Mouse (Mus musculus) forebrain, embryonic 14.5 days (tissue): ENCODE data around the gene Lactbl1. TPM values are rescaled to one million over a fixed set of nuclear protein-coding genes. Genes with fewer than 3 reads are reported as not detected.

Source experiments
- ATAC-seq: fragments of 200-750 bp; cut with Nextera tagmentation; 2 replicates; pipeline ENCODE4 v1.8.0; 2017; ENCODE audit warnings: mild to moderate bottlenecking, moderate library complexity
- DNase-seq: peaks from one replicate; pipeline ENCODE4 v3.0.0-alpha.2; 2015; ENCODE audit warnings: low spot score
- H3K27ac ChIP-seq: fragments of 300-500 bp; sonication (generic); 2 replicates; pipeline ENCODE4 v1.5.1; 2014; ENCODE audit warnings: low read depth, mild to moderate bottlenecking, control low read depth, low read length, moderate library complexity
- H3K27me3 ChIP-seq: fragments of 300-500 bp; sonication (generic); replicated peaks from 2 replicates; pipeline ENCODE4 v1.6.1; 2014; ENCODE audit warnings: low read length, control low read depth, mixed read lengths; ENCODE audit not compliant: control insufficient read depth, insufficient read depth
- H3K36me3 ChIP-seq: fragments of 300-500 bp; sonication (generic); 2 replicates; pipeline ENCODE4 v1.6.1; 2014; ENCODE audit warnings: low read length, control low read depth; ENCODE audit not compliant: control insufficient read depth, insufficient read depth
- H3K4me1 ChIP-seq: fragments of 300-500 bp; sonication (generic); 2 replicates; pipeline ENCODE4 v1.6.1; 2014; ENCODE audit warnings: antibody characterized with exemption, low read length, control low read depth; ENCODE audit not compliant: control insufficient read depth, insufficient read depth
- H3K4me2 ChIP-seq: fragments of 300-500 bp; sonication (generic); 2 replicates; pipeline ENCODE4 v1.6.1; 2014; ENCODE audit warnings: mild to moderate bottlenecking, control low read depth, low read length
- H3K4me3 ChIP-seq: fragments of 300-500 bp; sonication (generic); 2 replicates; pipeline ENCODE4 v1.5.1; 2014; ENCODE audit warnings: low read depth, low read length, control low read depth
- H3K9ac ChIP-seq: fragments of 300-500 bp; sonication (generic); 2 replicates; pipeline ENCODE4 v1.6.1; 2014; ENCODE audit warnings: mild to moderate bottlenecking, low read length, control low read depth, moderate library complexity
- H3K9me3 ChIP-seq: fragments of 300-500 bp; sonication (generic); replicated peaks from 2 replicates; pipeline ENCODE4 v1.6.1; 2016; ENCODE audit warnings: low read length, control low read depth, mixed read lengths; ENCODE audit not compliant: control insufficient read depth
- WGBS: fragments of 180-500 bp; shearing (Covaris S2); extraction: QIAGEN DNeasy Blood & Tissue Kit; methylation state at CpG from one replicate; pipeline ENCODE4 v1.1.7; 2014; 5-methylcytosine and 5-hydroxymethylcytosine counted together
- polyA plus RNA-seq: library from polyadenylated mRNA; unstranded; fragments of >200 nt; fragmentation: Nextera tagmentation; extraction: Ambion mirVana; gene quantifications from 2 replicates; pipeline ENCODE4 v1.2.1, GENCODE M21; 2014

Lactbl1 gene
- polyA plus RNA-seq, 1 experiment from 2014 or later, result not detected

GRCm38 (mm10) chr4:136600536-136600935, 21.9 kb upstream of the Lactbl1 start:
- H3K4me3 ChIP-seq, result peak overlapping the region; percentile 99
- peak overlapping the region; percentile 71 for H3K4me2 ChIP-seq
- no peaks in the 10 kb centered on the region for H3K36me3 ChIP-seq
- DNase-seq (no peak), ATAC-seq (no peak)
- peaks cover 8% of the 10 kb centered on the region for H3K4me1 ChIP-seq
- no peaks in the 10 kb centered on the region for H3K9me3 ChIP-seq
- H3K9ac ChIP-seq, result peak overlapping the region; percentile 100; the same call in 1 of the 2 replicates
- 92% methylated on average over 2 of the region's 2 CpGs for WGBS
- no peaks in the 10 kb centered on the region for H3K27me3 ChIP-seq
- no peak overlapping the region for H3K27ac ChIP-seq

GRCm38 (mm10) chr4:136601476-136601875, 20.9 kb upstream of the Lactbl1 start:
- ATAC-seq, result peak; percentile 54
- Histone ChIP-seq H3K4me1 (peaks cover 8% of the 10 kb centered on the region), H3K9ac (peak overlapping the region; percentile 100), H3K36me3 (no peaks in the 10 kb centered on the region), H3K27me3 (no peaks in the 10 kb centered on the region), H3K4me3 (peak overlapping the region; percentile 99), H3K27ac (peak overlapping the region; percentile 97), H3K9me3 (no peaks in the 10 kb centered on the region), H3K4me2 (peak overlapping the region; percentile 71)
- under 1% methylated on average over 13 of the region's 13 CpGs for WGBS
- DNase-seq, result peak; percentile 87

DNA sequence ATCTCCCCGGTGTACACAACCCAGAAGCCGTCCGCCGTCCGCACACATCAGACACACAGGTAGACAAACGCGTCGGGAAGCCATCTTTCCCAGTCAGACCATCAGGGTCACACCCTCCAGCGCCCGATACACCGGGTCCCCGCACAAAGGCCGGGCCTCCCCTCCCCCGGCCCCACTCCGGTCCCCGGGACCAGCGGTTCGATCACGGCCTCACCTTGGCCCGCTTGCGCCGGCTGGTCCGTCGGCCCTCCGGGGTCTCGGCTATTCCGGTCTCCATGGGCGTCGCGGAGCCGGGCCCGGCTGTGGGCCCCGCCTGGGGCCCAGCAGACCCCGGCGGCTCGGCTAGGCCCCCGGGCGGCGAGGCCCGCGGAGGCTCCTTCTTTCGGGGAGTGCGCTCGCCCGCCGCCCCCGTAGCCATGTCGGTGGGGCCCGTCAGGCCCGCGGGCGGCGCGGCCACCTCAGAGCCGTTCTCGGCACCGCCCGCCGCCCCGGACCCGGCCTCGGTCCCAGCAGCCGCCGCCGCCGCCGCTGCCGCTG, 20.3 kb upstream of the Lactbl1 start:
- WGBS, result under 1% methylated on average over 65 of the region's 68 CpGs
- peak overlapping the region; percentile 97 for H3K27ac ChIP-seq
- H3K9ac ChIP-seq, result peak overlapping the region; percentile 100
- peak overlapping the region; percentile 71 for H3K4me2 ChIP-seq
- H3K4me3 ChIP-seq, result peak overlapping the region; percentile 99
- no peaks in the 10 kb centered on the region for H3K36me3 ChIP-seq
- H3K27me3 ChIP-seq, result no peaks in the 10 kb centered on the region
- no peaks in the 10 kb centered on the region for H3K9me3 ChIP-seq
- DNase-seq (peak; percentile 55), ATAC-seq (peak; percentile 64)
- peaks cover 8% of the 10 kb centered on the region for H3K4me1 ChIP-seq

- under 1% methylated on average over 29 of the region's 45 CpGs for WGBS
- ATAC-seq, result peak; percentile 95
- Histone ChIP-seq H3K4me1 (peaks cover 8% of the 10 kb centered on the region), H3K27ac (peak within 1 kb of the TSS; percentile 97), H3K27me3 (no peaks in the 10 kb centered on the region), H3K36me3 (no peaks in the 10 kb centered on the region), H3K9me3 (no peaks in the 10 kb centered on the region), H3K9ac (peak within 1 kb of the TSS; percentile 100), H3K4me3 (peak within 1 kb of the TSS; percentile 99), H3K4me2 (peak within 1 kb of the TSS; percentile 71)
- DNase-seq, result peak; percentile 97
Observed at GRCm38 (mm10) chr4:136602568-136602967, 19.9 kb upstream of the Lactbl1 start, which contains the start of gene Kdm1a. Gene Kdm1a (minus strand): TSS chr4:136602723.

- DNase-seq, result no peak
- 92% methylated on average over 19 of the region's 19 CpGs for WGBS
- Histone ChIP-seq H3K27ac (no peak overlapping the region), H3K9me3 (no peaks in the 10 kb centered on the region), H3K4me1 (peaks cover 1% of the 10 kb centered on the region; the same call in 1 of the 2 replicates), H3K9ac (no peak overlapping the region), H3K27me3 (no peaks in the 10 kb centered on the region), H3K36me3 (no peaks in the 10 kb centered on the region), H3K4me3 (no peak overlapping the region), H3K4me2 (no peak overlapping the region)
- no peak for ATAC-seq
Observed at GRCm38 (mm10) chr4:136605756-136606485, 16.5 kb upstream of the Lactbl1 start.

- Histone ChIP-seq H3K9ac (no peak within 1 kb of the TSS), H3K27me3 (no peaks in the 10 kb centered on the region), H3K4me1 (no peaks in the 10 kb centered on the region), H3K27ac (no peak within 1 kb of the TSS), H3K36me3 (no peaks in the 10 kb centered on the region), H3K9me3 (no peaks in the 10 kb centered on the region), H3K4me3 (no peak within 1 kb of the TSS), H3K4me2 (no peak within 1 kb of the TSS)
- 62% methylated on average over 4 of the region's 4 CpGs for WGBS
- DNase-seq (no peak), ATAC-seq (no peak)
Observed at GRCm38 (mm10) chr4:136610387-136610856, 12.0 kb upstream of the Lactbl1 start, which contains the start of gene Tex46. Gene Tex46 (plus strand): TSS chr4:136610437.

DNA sequence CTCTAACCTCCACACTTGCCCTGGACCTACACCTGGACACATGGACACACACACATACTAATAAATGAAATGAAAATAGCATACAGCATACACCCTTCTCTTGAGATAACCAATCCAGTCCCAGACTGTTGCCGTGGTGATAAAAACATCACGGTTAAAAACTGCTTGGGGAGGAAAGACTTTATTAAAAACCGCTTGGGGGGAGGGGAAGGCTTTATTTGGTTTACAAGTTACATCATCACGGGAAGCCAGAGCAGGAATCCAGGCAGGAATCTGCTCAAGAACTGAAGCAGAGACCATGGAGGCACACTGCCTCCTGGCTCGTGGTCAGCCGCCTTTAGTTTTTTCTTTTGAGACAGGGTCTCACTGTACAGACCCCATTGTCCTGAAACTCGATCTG, 8.8 kb upstream of the Lactbl1 start:
- DNase-seq, result no peak
- H3K27ac ChIP-seq, result no peak overlapping the region
- H3K4me2 ChIP-seq, result no peak overlapping the region
- WGBS, result 59% methylated on average over 7 of the region's 7 CpGs
- no peaks in the 10 kb centered on the region for H3K36me3 ChIP-seq
- H3K4me3 ChIP-seq, result no peak overlapping the region
- ATAC-seq, result no peak
- H3K9me3 ChIP-seq, result no peaks in the 10 kb centered on the region
- no peaks in the 10 kb centered on the region for H3K27me3 ChIP-seq
- H3K9ac ChIP-seq, result no peak overlapping the region
- H3K4me1 ChIP-seq, result no peaks in the 10 kb centered on the region

- 0 out of 2 replicates have a peak, but pooled peaks have one; percentile 34 for ATAC-seq
- WGBS, result 0% methylated on average over 1 of the region's 1 CpGs
Observed at GRCm38 (mm10) chr4:136621336-136621735, 1.1 kb upstream of the Lactbl1 start.

GRCm38 (mm10) chr4:136621956-136622355, 465 bp upstream of the Lactbl1 start:
- Histone ChIP-seq H3K27ac (no peak overlapping the region), H3K36me3 (no peaks in the 10 kb centered on the region), H3K9ac (no peak overlapping the region), H3K4me1 (no peaks in the 10 kb centered on the region), H3K27me3 (no peaks in the 10 kb centered on the region), H3K4me3 (no peak overlapping the region), H3K4me2 (no peak overlapping the region), H3K9me3 (no peaks in the 10 kb centered on the region)
- WGBS, result 44% methylated on average over 5 of the region's 5 CpGs
- DNase-seq (no peak), ATAC-seq (no peak)

More at GRCm38 (mm10) chr4:136621336-136621735, 1.1 kb upstream of the Lactbl1 start:
- Histone ChIP-seq H3K9ac (no peak overlapping the region), H3K4me3 (no peak overlapping the region), H3K27me3 (no peaks in the 10 kb centered on the region), H3K27ac (no peak overlapping the region), H3K9me3 (no peaks in the 10 kb centered on the region), H3K4me2 (no peak overlapping the region), H3K36me3 (no peaks in the 10 kb centered on the region), H3K4me1 (no peaks in the 10 kb centered on the region)
- peak; percentile 88 for DNase-seq
